Mouse (Mus musculus) left cerebral cortex, postnatal 25 days (tissue): ENCODE data around the gene Lrrn4. TPM values are rescaled to one million over a fixed set of nuclear protein-coding genes. Genes with fewer than 3 reads are reported as not detected.

Experiments
- DNase-seq, 2 experiments: peaks; one replicate each; pipeline ENCODE4 v3.0.0; 2022; ENCODE audit warnings: low spot score in 2 of 2, mixed read lengths in 1 of 2
- intact Hi-C: fragments of 180-260 bp; cut with DNase I; formaldehyde crosslinking; loops from one replicate; pipeline ENCODE4 v1.15.1; 2025
- total RNA-seq, 2 experiments: library from RNA; stranded (reverse); gene quantifications; 2 replicates each; pipeline ENCODE4 v1.2.3; 2021

The Lrrn4 gene
- total RNA-seq, 2 experiments from 2014 or later, result 0.21 to 0.25 TPM

DNA sequence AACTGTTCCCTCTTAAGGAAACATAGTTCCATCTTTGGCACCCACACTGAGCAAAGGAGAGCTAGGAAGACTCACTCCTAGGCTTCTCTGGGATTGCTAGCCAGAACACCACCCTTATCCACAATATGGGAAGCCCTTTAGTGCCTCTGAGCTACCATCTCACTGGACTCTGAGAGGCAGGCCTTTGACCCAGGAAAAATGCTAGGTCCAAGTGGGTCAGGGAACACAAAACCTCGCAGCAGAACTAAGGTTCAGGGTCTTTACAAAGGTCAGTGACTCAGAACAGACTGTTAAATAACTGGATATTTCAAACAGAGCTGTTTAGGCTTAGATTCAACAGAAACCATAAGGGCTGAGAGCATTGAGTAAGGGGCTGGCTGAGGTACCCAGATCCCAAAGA is 3.7 kb downstream of the Lrrn4 start:
- intact Hi-C loops, result no loop called here
- no peak for DNase-seq

DNA sequence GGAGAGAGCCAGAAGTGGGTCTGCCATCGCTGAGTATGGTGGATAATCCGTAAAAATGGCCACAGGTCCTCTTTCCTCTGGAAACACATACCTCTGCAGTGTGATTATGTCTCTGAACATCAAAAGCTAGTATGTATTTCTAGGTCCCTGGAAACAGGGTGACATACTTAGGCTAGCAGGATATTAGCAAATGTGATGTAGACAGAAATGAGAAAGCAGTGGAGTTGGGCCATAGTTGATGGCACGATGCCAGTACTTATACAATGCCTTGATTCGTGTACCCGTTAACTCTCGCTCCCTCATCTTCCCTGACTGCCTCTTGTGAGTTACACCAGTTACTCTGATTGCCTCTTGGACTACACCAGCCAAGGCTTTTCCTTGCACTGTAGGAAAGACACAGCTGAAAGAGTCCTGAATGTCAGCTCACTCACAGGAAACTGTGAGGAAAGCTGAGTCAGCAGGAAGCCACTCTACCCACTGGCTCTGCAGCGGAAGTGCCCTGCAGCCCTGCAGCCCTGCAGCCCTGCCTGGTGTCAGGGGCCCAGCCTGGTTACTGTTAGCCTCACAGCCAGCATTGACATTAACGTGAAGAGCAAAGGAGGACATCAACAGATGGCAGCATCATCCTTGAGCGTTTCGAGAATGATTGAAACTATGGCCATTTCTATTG is 6.9 kb downstream of the Lrrn4 start:
- no peak for DNase-seq
- intact Hi-C loops, result no loop called here

DNA sequence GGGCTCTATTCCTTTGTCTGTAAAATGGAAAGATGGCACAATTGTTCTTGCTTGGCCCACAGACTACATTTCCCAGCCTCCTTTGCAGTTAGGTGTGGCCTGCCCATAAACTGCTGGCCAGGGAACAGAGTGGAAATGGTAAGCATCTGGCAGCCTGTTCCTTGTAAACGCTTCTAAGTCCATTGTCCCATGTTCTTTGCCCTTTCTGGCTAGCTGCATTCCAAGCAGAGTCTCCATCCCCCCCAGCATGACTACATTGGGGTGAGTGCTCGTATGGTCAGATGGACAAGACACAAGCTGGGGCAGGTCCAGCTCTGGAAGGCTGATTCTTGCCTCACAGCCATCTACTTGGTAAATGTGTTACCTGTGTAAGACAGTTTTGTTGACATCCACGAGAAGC is 9.0 kb downstream of the Lrrn4 start:
- no peak for DNase-seq
- intact Hi-C loops, result no loop called here

DNA sequence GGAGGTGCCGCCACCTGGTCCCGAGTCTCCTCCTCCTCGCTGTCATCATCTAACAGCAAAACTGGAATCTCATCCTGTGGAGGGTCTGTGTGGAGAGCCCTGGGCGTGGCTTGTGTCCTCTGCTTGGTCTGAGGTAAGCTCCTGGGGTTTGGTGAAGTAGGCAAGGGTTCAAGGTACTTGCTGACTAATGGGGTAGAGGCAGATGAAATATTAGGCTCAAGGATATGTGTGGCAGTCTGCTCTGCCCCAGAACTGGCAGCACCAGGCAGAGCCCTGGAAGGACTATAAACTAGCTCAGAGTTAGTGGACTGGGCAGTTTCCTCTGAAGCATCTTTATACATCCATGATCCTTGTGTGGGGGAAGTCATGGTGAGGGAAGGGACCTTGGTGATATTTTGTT is 10.4 kb downstream of the Lrrn4 start:
- intact Hi-C loops, result no loop called here
- no peak for DNase-seq

DNA sequence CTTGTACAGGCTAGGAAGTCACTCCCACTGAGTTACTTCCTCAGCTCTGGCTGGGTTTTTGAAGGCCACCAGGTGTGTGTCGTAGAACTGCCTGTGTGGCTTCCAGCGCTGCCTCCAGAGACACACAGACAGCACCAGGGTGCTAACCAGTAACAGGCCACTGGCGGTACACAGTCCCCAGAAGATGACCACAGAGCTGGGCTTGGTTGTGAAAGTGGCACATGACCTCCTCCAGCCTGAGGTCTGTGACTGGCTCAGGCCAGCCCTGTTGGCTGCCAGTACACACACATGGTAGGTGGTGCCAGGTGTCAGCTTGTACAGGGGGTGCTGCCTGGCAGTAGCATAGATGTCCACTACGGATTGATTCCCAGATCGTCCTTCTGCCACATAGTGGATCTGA is 11.0 kb downstream of the Lrrn4 start:
- intact Hi-C loops, result no loop called here
- no peak for DNase-seq

DNA sequence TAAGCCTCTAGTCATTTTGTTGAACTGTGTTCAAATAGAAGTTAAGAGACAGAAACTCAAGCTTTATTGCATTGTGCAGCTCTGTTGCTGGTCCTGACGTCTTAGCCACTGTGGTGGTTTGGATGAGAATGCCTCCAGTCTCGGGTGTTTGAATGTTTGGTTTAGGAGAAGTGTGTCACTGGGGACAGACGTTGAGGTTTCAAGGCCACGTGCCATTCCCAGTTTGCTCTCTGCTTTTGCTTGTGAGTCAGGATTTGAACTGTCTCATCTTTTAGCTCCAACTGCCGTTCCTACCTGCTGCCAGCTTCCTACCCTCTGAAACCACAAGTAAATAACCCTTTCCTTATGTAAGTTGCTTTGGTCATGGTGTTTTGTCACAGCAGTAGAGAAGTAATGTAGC is 13.2 kb downstream of the Lrrn4 start:
- intact Hi-C loops, result no loop called here
- DNase-seq, result no peak

DNA sequence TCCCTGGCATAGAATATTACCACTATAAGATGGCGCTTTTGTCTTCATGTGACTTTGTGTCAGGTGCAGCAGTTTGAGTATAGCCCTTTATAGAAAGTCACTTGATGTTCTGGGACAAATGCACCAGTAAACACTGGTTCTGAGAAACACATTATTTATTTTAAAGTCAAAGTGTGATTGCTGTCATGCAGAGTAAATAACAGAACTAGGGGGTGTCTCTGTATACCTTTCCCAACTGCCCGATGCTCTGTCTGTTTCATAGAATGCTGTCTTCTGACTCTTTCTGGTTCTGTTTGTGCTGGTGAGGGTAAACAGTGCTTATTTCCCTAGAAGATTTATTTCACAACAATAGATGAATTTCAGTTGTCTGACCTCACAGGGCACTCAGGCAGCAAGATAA is 17.4 kb downstream of the Lrrn4 start:
- intact Hi-C loops, result no loop called here
- no peak for DNase-seq

DNA sequence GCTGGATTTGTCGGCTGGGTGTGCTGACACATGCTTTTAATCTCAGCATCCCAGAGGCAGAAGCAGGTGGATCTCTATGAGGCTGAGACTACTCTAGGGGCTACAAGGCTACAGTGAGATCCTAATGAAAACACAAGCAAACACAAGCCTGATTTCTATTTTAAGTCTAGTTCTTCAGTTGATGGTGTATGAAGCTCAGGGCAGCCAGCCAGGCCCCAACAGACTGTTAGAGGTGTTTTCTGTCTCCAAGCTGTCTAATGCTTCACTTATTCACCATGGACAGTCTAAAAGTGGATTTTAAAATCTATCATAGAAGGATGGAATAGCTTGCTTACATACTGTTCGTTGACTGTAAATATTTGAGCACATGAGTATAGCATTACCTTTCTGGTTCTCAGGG is 19.2 kb downstream of the Lrrn4 start:
- intact Hi-C loops, result no loop called here
- no peak for DNase-seq

DNA sequence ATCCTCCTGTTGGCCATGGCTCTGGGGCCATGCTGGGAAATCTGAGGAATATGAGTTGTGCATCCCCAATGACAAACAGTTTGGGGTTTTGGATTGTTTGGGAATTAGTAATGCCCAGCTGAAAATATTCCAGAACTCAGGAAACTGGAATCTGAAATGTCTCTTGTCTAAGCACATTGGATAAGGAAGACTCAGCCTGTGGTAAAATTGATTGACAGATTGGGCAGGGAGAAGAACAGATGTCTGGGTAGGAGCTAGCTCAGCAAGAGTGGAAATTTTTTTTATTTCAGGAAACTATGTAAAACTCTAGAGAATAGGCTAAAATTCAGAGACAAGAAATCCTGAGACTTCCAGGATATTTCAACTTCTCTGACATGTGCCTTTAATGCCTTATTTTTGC is 20.3 kb downstream of the Lrrn4 start:
- DNase-seq, result peak in 1 of 2 experiments; percentile 18
- intact Hi-C loops, result no loop called here

DNA sequence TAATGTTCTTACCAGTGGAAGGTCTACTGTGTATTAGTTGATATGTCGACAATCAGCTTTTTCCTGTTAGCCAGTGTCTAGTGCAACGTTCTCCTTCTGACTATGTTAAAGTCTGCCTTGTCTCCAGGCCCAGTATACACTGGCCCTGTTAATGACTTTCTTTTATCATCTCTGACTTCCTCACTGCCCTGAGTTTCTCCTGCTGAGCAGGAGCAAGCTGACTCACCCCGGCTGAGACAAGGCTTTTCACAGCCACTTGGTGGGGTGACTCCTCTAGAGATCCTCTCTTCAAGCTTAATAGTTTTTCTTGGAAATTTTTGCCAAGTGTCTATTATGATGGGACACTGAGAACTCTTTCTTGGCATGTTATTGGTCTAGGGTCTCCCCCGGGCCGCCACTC is 24.4 kb downstream of the Lrrn4 start:
- intact Hi-C loops, result no loop called here
- no peak for DNase-seq

DNA sequence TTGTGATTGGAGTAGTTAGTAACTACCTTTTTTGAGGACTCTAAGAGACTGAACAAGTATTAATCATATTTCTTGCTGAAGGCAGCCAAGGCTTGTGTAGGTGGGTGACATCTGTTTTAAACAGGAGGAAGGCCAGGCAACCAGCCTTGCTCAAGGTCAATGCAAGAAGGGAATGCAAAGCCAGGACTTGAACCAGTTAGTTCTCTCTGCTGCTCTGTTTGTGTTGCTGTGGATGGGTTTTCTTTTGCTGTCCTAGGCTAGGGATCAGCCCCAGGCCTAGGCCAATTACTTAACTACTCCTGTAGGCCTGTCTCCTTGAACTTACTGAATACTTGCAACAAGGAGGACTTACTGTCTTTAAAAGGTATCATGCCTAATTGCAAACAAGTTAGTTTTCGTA is 27.6 kb downstream of the Lrrn4 start:
- intact Hi-C loops, result no loop called here

DNA sequence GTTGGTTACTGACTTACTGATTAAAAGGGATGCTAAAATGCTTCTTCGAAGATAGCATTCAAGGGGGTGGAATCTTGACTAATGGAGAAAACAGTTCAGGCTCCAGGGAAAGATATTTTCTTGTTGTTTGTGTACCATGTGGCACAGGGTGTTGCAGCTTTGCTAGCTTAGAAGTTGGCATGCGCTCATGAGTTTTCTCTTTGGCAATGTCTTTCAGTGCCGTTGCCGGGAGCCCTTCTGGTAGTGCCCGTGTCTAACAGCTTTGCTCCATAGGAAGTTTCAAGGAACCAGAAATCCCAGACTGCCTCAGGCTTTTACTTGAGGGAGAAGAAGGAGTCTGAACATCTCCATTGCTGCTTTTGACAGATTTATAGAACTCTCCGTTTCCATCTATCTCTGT is 31.6 kb downstream of the Lrrn4 start:
- no peak for DNase-seq
- intact Hi-C loops, result no loop called here

More for the DNA sequence above, 27.6 kb downstream of the Lrrn4 start:
- peak in 1 of 2 experiments; percentile 9 for DNase-seq

DNA sequence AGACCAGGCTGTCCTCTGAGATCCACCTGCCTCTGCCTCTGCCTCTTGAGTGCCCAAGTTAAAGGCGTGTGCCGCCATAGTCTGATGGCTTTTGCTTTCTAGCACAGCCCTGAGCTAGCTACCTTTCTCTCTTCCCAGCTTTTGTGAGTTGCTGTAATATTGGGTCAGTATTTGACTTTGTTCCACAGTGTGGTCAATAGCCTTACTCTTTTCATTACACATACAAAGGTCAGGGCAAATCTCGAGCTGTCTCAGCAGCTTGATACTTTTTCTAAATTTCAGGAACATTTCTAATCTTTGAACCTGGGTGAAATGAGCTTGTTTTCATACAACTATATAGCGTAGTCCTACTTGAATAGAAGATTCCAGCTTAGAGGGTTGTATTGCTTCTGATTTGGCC is 32.3 kb downstream of the Lrrn4 start:
- intact Hi-C loops, result no loop called here
- no peak for DNase-seq

DNA sequence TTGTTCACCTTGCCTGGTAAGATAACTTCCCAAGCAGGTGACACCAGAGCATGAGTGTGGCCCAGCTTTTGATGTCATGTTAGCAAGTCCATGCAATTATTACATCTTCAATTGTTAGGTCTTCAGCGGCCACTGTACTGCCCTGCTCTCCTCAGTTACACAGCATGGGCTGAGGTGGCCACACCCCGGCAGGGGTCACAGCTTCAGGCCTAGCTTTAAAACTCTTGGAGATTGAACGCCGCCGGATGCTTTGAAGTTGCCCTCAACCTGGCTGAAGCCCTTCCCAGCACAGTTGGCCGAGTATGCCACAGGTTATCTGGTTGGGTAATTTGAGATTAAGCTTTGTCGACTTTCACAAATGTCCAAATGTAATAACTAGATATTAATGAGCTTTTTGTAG is 33.1 kb downstream of the Lrrn4 start:
- intact Hi-C loops, result no loop called here
- no peak for DNase-seq

DNA sequence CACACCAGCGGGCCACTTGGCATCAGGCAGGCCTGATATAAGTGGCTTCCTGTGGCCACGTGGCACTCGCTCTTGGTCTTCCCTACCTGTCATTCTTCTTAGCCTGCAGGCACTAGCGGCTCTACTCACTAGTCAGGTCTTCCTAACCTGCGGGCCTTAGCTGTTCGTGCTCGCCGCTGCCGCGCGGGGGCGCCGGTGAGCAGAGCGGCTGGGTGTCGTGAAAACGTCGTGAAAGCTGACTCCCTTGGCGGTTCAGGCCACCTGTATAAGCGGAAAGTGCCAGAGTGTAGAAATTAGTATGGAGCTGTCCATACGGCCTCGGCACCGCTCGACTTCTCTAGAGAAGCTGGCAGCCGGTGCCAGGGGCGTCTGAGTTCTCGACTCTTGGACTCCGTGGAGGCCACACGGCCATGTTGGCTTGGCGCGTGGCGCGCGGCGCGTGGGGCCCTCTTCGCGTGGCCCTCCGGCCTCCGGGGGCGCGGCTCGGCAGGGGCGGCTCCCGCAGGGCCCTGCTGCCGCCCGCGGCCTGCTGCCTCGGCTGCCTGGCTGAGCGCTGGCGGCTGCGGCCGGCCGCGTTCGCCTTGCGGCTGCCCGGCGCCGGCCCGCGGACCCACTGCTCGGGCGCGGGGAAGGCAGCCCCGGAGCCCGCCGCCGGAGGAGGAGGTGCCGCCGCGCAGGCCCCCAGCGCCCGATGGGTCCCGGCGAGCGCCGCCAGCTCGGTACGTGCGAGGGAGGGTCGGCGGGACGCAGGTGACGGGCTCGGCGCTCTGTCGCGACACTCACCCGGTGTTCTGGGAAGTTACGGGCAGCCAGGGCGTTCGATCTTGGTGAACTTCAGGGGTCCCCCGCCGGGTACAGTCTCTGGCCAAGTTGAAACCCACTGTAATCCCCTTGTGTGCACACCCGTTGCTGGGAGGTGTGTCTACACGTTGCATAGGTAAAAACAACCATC is 34.0 kb downstream of the Lrrn4 start, which contains the start of gene Crls1:
Gene Crls1 (plus strand): TSS at position 260 of the 952 bp plus-strand sequence.
- peak; percentile 96 to 98 for DNase-seq
- intact Hi-C loops, result loop anchor here (1.0 kb wide), 1 partner anchor 57 kb away; no protein-coding TSS in a partner anchor

DNA sequence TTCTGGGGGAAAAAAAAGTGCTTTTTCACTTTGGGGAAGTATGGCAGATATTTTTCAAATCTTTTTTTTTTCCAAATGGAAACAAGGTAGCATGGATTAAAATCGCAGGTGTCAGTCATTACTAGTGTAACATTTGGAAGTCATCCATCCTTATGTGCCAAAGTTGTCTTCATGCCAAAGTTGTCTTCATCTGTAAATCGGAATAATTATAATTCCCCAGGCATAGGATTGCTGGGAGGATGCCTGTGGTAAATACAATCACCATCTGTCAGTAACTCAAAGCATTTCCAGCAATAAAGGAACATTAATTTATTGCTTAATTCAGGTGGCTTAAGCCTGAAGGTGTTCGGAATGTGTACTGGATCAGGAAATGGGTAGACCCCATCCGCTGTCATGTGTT is 39.6 kb downstream of the Lrrn4 start:
- intact Hi-C loops, result no loop called here
- DNase-seq, result no peak

Other genes with a start within 250 kb of the Lrrn4 start
- gene Shld1, start 194.0 kb downstream of the Lrrn4 start, total RNA-seq, result 10 to 100 TPM in 1 of 2 experiments, 1 to 10 TPM in 1; 8.5 to 11.8 TPM
- 100 to 1,000 TPM; 261 TPM for gene Chgb, start 99.6 kb downstream of the Lrrn4 start, total RNA-seq
- 10 to 100 TPM; 24.8 to 27.2 TPM for gene Trmt6, start 64.8 kb downstream of the Lrrn4 start, total RNA-seq
- gene Mcm8, start 64.8 kb downstream of the Lrrn4 start, total RNA-seq, result 1 to 10 TPM; 3.9 to 5.6 TPM
- gene Crls1, start 34.2 kb downstream of the Lrrn4 start, total RNA-seq, result 10 to 100 TPM; 28.2 to 31.0 TPM
- gene Fermt1, start 65.0 kb upstream of the Lrrn4 start, total RNA-seq, result 1 to 10 TPM in 1 of 2 experiments, under 1 TPM in 1; 0.11 to 2.3 TPM